Mouse (Mus musculus) liver, embryonic 14.5 days (tissue): ENCODE data around the gene Bves. TPM values are rescaled to one million over a fixed set of nuclear protein-coding genes. Genes with fewer than 3 reads are reported as not detected.
A peak's percentile ranks its signal among the peaks of the same experiment; 100 is the strongest.
"Not testable (repeated sequence)": the region's sequence is repeated elsewhere in the genome, so short reads cannot be mapped to it uniquely, and the experiment has no call there.

Experiments used
- ATAC-seq: fragments of 200-750 bp; cut with Nextera tagmentation; 2 replicates; pipeline ENCODE4 v1.8.0; 2017; ENCODE audit warnings: moderate number of reproducible peaks, mild to moderate bottlenecking, moderate library complexity; ENCODE audit not compliant: insufficient read depth
- DNase-seq, 3 experiments: peaks; one replicate each; pipeline ENCODE4 v3.0.0-alpha.2; 2012 to 2013; ENCODE audit warnings: low read depth in 3 of 3, low spot score in 3 of 3
- H3K27ac ChIP-seq: fragments of 300-500 bp; sonication (generic); 2 replicates; pipeline ENCODE4 v1.5.1; 2014; ENCODE audit warnings: moderate library complexity, mild to moderate bottlenecking, control low read depth, inconsistent platforms
- H3K27me3 ChIP-seq: fragments of 300-500 bp; sonication (generic); 2 replicates; pipeline ENCODE4 v1.6.1; 2014; ENCODE audit warnings: mild to moderate bottlenecking, low read length, moderate library complexity; ENCODE audit not compliant: control insufficient read depth, insufficient read depth
- H3K36me3 ChIP-seq: fragments of 300-500 bp; sonication (generic); replicated peaks from 2 replicates; pipeline ENCODE4 v1.6.1; 2014; ENCODE audit warnings: low read depth; ENCODE audit not compliant: control insufficient read depth, insufficient read depth
- H3K4me1 ChIP-seq, 2 experiments: fragments of 200-500 bp in 1 of 2; fragments of 300-500 bp in 1 of 2; sonication (generic) in 1 of 2; replicated peaks; 2 replicates each; pipeline ENCODE4 v1.6.1; 2012 to 2014; ENCODE audit warnings: antibody characterized with exemption in 1 of 2, inconsistent platforms in 1 of 2, low read length in 1 of 2; ENCODE audit not compliant: control insufficient read depth in 2 of 2, insufficient read depth in 2 of 2
- H3K4me2 ChIP-seq: fragments of 300-500 bp; sonication (generic); 2 replicates; pipeline ENCODE4 v1.6.1; 2014; ENCODE audit warnings: low read depth, mild to moderate bottlenecking, control low read depth, moderate library complexity
- H3K4me3 ChIP-seq, 2 experiments: fragments of 200-500 bp in 1 of 2; fragments of 300-500 bp in 1 of 2; sonication (generic) in 1 of 2; 2 replicates each; pipeline ENCODE4 v1.5.1; 2012 to 2014; ENCODE audit warnings: low read depth in 2 of 2, low read length in 2 of 2, mild to moderate bottlenecking in 2 of 2, control low read depth in 1 of 2, inconsistent platforms in 1 of 2, moderate library complexity in 1 of 2; ENCODE audit not compliant: insufficient read depth in 1 of 2
- H3K9ac ChIP-seq: fragments of 300-500 bp; sonication (generic); replicated peaks from 2 replicates; pipeline ENCODE4 v1.6.1; 2014; ENCODE audit warnings: mild to moderate bottlenecking, control low read depth, moderate library complexity
- H3K9me3 ChIP-seq: fragments of 300-500 bp; sonication (generic); 2 replicates; pipeline ENCODE4 v1.6.1; 2016; ENCODE audit warnings: low read length, mixed read lengths; ENCODE audit not compliant: control insufficient read depth
- CTCF ChIP-seq: IDR thresholded peaks from 2 replicates; pipeline ENCODE4 v1.5.1; 2016; ENCODE audit warnings: antibody characterized with exemption, low read depth, control low read depth
- EP300 ChIP-seq: IDR thresholded peaks from 2 replicates; pipeline ENCODE4 v1.6.1; 2016; ENCODE audit warnings: antibody characterized with exemption, low read depth
- WGBS: fragments of 180-500 bp; shearing (Covaris S2); extraction: QIAGEN DNeasy Blood & Tissue Kit; methylation state at CpG from one replicate; pipeline ENCODE4 v1.1.7; 2014; ENCODE audit not compliant: insufficient replicate concordance; 5-methylcytosine and 5-hydroxymethylcytosine counted together
- polyA plus RNA-seq, 2 experiments: library from polyadenylated mRNA; depleted of rRNA in 1 of 2; stranded (reverse) in 1 of 2; unstranded in 1 of 2; fragments of >200 nt; fragmentation: Nextera tagmentation in 1 of 2; extraction: Ambion mirVana in 1 of 2; gene quantifications; 2 replicates each; pipeline versions ENCODE4 v1.2.1 to v1.2.3; 2012 to 2014

The Bves gene
- polyA plus RNA-seq (2012; rRNA removed), result 0.02 TPM in 2 replicates
- polyA plus RNA-seq (2014; fragmentation: Nextera tagmentation; extraction: Ambion mirVana), result 0.09 TPM in 1 of 2 replicates, not detected in the other

GRCm38 (mm10) chr10:45335434-45336422 lies at the start of gene Bves:
Gene Bves (plus strand): TSS chr10:45335772.
- H3K9ac ChIP-seq, result no peak within 1 kb of the TSS
- no peaks in the 10 kb centered on the region for H3K9me3 ChIP-seq
- no peak within 1 kb of the TSS for H3K27ac ChIP-seq
- H3K27me3 ChIP-seq, result peaks cover 35% of the 10 kb centered on the region
- H3K4me1 ChIP-seq, result no peaks in the 10 kb centered on the region
- ATAC-seq (no peak), DNase-seq (no peak)
- H3K4me2 ChIP-seq, result peak within 1 kb of the TSS; percentile 61
- 2% methylated on average over 116 of the region's 116 CpGs for WGBS
- no peak for TF ChIP-seq EP300
- H3K4me3 ChIP-seq, result peak within 1 kb of the TSS; percentile 27 to 52
- H3K36me3 ChIP-seq, result no peaks in the 10 kb centered on the region

GRCm38 (mm10) chr10:45288351-45288750 lies 47.2 kb upstream of the Bves start:
- Histone ChIP-seq H3K4me1 (peaks cover 0 to 2% of the 10 kb centered on the region in 2 experiments; a peak in 1 of 4 replicates), H3K9ac (no peak overlapping the region), H3K27ac (no peak overlapping the region), H3K4me3 (no peak overlapping the region), H3K27me3 (peaks cover 24% of the 10 kb centered on the region), H3K9me3 (no peaks in the 10 kb centered on the region), H3K4me2 (no peak overlapping the region), H3K36me3 (no peaks in the 10 kb centered on the region)
- DNase-seq (no peak), ATAC-seq (no peak)
- no peak for TF ChIP-seq CTCF
- no peak for TF ChIP-seq EP300
- 37% methylated on average over 7 of the region's 7 CpGs for WGBS

- Histone ChIP-seq H3K4me3 (peak overlapping the region; percentile 24 to 41), H3K36me3 (no peaks in the 10 kb centered on the region), H3K27me3 (peaks cover 24% of the 10 kb centered on the region), H3K4me1 (peaks cover 0 to 2% of the 10 kb centered on the region in 2 experiments; a peak in 1 of 4 replicates), H3K9me3 (no peaks in the 10 kb centered on the region), H3K4me2 (peak overlapping the region; percentile 58), H3K9ac (no peak overlapping the region), H3K27ac (no peak overlapping the region)
- WGBS, result 1% methylated on average over 71 of the region's 71 CpGs
- TF ChIP-seq EP300, result no peak
- no peak for TF ChIP-seq CTCF
- DNase-seq (no peak), ATAC-seq (no peak)
Measured at GRCm38 (mm10) chr10:45289218-45290105, 46.1 kb upstream of the Bves start.

GRCm38 (mm10) chr10:45290618-45291017 lies 45.0 kb upstream of the Bves start:
- DNase-seq (no peak), ATAC-seq (no peak)
- peaks cover 24% of the 10 kb centered on the region for H3K27me3 ChIP-seq
- H3K36me3 ChIP-seq, result no peaks in the 10 kb centered on the region
- no peaks in the 10 kb centered on the region for H3K9me3 ChIP-seq
- no peak overlapping the region for H3K27ac ChIP-seq
- no peak overlapping the region for H3K4me3 ChIP-seq
- H3K4me2 ChIP-seq, result no peak overlapping the region
- no peak overlapping the region for H3K9ac ChIP-seq
- TF ChIP-seq EP300 (no peak), CTCF (no peak)
- 38% methylated on average over 5 of the region's 5 CpGs for WGBS
- peaks cover 0 to 2% of the 10 kb centered on the region in 2 experiments; a peak in 1 of 4 replicates for H3K4me1 ChIP-seq

- not testable (repeated sequence) for ATAC-seq, H3K9ac ChIP-seq, H3K27ac ChIP-seq, H3K36me3 ChIP-seq, H3K9me3 ChIP-seq, DNase-seq, H3K4me1 ChIP-seq, H3K4me3 ChIP-seq, H3K4me2 ChIP-seq
- peaks cover 24% of the 10 kb centered on the region for H3K27me3 ChIP-seq
- WGBS, result 44% methylated on average over 4 of the region's 4 CpGs
Measured at GRCm38 (mm10) chr10:45292159-45292558, 43.4 kb upstream of the Bves start.
